Mouse (Mus musculus): ENCODE data around the gene Tmed9.

Gene Tmed9

GRCm38 (mm10) chr13:55573432-55573831 lies at the start of gene Tmed9:
Gene Tmed9, plus strand, starts transcription at chr13:55573732.
- no peak for DNase-seq (ENCODE audit: low spot score in 2 of 2)

GRCm38 (mm10) chr13:55523951-55524600 lies 49.5 kb upstream of the Tmed9 start:
- no peak for DNase-seq (ENCODE audit: low spot score in 2 of 2)

- DNase-seq (ENCODE audit: low spot score in 2 of 2) = no peak
These were observed 47.6 kb upstream of the Tmed9 start for GRCm38 (mm10) chr13:55525733-55526553.

GRCm38 (mm10) chr13:55527212-55527611 lies 46.3 kb upstream of the Tmed9 start:
- DNase-seq (ENCODE audit: low spot score in 2 of 2) = no peak

- DNase-seq (ENCODE audit: low spot score in 2 of 2) = no peak
These were observed 45.4 kb upstream of the Tmed9 start for GRCm38 (mm10) chr13:55527834-55528772.

GRCm38 (mm10) chr13:55529198-55529915 lies 44.2 kb upstream of the Tmed9 start, which contains the start of gene Dok3:
Gene Dok3, minus strand, starts transcription at chr13:55529296.
- no peak for DNase-seq (ENCODE audit: low spot score in 2 of 2)

GRCm38 (mm10) chr13:55535191-55535590 lies 38.3 kb upstream of the Tmed9 start:
- no peak for DNase-seq (ENCODE audit: low spot score in 2 of 2)

- DNase-seq (ENCODE audit: low spot score in 2 of 2) = no peak
These were observed 37.7 kb upstream of the Tmed9 start for GRCm38 (mm10) chr13:55535796-55536193.

- peak; percentile 99 to 100 for DNase-seq (ENCODE audit: low spot score in 2 of 2)
These were observed 37.0 kb upstream of the Tmed9 start, which contains the start of gene Ddx41 for GRCm38 (mm10) chr13:55536194-55537175. Gene Ddx41, minus strand, starts transcription at chr13:55536658.

GRCm38 (mm10) chr13:55540933-55541332 lies 32.6 kb upstream of the Tmed9 start:
- DNase-seq (ENCODE audit: low spot score in 2 of 2) = no peak

- no peak for DNase-seq (ENCODE audit: low spot score in 2 of 2)
These were observed 30.6 kb upstream of the Tmed9 start for GRCm38 (mm10) chr13:55542891-55543290.

- DNase-seq (ENCODE audit: low spot score in 2 of 2) = no peak
These were observed 30.1 kb upstream of the Tmed9 start for GRCm38 (mm10) chr13:55543447-55543846.

- DNase-seq (ENCODE audit: low spot score in 2 of 2) = no peak
These were observed 28.7 kb upstream of the Tmed9 start for GRCm38 (mm10) chr13:55544792-55545191.

- DNase-seq (ENCODE audit: low spot score in 2 of 2) = no peak
These were observed 25.6 kb upstream of the Tmed9 start for GRCm38 (mm10) chr13:55547916-55548315.

GRCm38 (mm10) chr13:55548426-55548825 lies 25.1 kb upstream of the Tmed9 start:
- no peak for DNase-seq (ENCODE audit: low spot score in 2 of 2)

- no peak for DNase-seq (ENCODE audit: low spot score in 2 of 2)
These were observed 24.5 kb upstream of the Tmed9 start for GRCm38 (mm10) chr13:55549061-55549460.

GRCm38 (mm10) chr13:55555921-55556320 lies 17.6 kb upstream of the Tmed9 start:
- no peak for DNase-seq (ENCODE audit: low spot score in 2 of 2)

- DNase-seq (ENCODE audit: low spot score in 2 of 2) = no peak
These were observed 16.0 kb upstream of the Tmed9 start for GRCm38 (mm10) chr13:55557499-55557898.

- no peak for DNase-seq (ENCODE audit: low spot score in 2 of 2)
These were observed 10.2 kb upstream of the Tmed9 start for GRCm38 (mm10) chr13:55563266-55563879.

GRCm38 (mm10) chr13:55567001-55567400 lies 6.5 kb upstream of the Tmed9 start:
- no peak for DNase-seq (ENCODE audit: low spot score in 2 of 2)

Measured in urinary bladder, adult 18-20 months (tissue).